Mouse (Mus musculus) kidney, postnatal 10 days (tissue): ENCODE data around the gene Hsh2d.
A peak's percentile ranks its signal among the peaks of the same experiment; 100 is the strongest.

Experiments used
- DNase-seq: peaks from one replicate; pipeline ENCODE4 v3.0.0; 2021; ENCODE audit warnings: mixed read lengths

Hsh2d gene

DNA sequence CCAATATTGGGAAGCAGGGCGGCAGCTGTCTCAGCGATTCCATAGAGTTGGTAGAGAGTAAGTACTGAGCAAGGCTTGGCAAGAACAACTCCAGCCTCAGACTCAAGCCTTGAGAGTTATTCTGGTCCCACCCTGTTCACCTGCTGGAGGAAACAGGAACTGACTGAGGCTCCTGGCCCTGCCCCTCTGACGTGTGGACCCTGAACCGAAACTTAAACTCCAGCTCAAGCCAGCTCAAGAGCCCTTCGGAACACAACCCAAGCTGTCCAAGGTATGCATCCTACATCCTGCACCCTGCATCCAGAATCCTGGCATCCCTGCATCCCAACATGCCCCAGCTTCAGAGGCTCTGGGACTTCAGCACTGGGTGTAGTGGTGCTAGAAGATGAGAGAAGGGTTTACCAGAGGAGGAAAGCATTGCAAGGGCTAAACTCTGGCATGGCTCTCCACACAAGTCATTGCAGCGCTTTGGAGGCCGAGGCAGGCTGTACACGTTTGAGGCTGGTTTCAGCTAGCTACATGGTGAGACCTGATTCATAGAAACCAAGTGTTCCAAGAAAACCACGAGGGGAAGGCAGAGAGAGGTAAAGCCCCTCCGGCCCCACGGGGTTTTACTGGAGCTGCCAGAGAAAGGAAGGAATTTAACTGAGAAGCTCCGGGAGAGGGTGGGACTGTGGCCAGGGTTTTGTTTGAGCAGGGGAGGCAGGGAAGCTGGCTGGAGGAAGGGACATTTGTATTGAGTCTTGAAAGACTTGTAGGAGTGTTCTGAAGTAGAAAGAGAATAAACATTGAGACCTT is at the start of gene Hsh2d:
Gene Hsh2d (plus strand): TSS at position 222 of the 798 bp plus-strand sequence.
- no peak for DNase-seq

DNA sequence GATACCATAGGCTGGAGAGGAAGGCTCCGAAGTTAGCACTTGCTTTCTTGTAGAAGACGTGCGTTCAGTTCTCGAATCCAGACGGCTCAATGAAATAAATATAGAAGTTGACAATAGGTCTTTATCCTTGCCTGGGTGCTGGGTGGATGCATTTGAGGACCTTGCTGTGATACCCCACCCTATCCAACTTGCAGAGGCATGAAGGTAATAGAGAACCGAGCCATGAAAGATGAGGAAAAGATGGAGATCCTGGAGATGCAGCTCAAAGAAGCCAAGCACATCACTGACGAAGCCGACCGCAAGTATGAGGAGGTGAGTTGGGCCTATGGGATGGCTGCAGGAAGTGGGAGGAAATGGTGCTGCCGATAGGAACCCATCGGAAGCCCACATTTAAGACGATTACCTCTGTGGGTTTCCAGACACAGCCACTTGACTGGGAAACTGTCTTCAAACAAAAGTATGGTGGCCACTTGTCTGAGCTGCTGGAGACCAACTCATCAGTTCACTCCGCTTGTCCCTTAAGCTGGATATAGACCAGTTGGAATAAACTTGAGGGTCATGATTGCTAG is 46.1 kb upstream of the Hsh2d start:
- DNase-seq, result no peak

DNA sequence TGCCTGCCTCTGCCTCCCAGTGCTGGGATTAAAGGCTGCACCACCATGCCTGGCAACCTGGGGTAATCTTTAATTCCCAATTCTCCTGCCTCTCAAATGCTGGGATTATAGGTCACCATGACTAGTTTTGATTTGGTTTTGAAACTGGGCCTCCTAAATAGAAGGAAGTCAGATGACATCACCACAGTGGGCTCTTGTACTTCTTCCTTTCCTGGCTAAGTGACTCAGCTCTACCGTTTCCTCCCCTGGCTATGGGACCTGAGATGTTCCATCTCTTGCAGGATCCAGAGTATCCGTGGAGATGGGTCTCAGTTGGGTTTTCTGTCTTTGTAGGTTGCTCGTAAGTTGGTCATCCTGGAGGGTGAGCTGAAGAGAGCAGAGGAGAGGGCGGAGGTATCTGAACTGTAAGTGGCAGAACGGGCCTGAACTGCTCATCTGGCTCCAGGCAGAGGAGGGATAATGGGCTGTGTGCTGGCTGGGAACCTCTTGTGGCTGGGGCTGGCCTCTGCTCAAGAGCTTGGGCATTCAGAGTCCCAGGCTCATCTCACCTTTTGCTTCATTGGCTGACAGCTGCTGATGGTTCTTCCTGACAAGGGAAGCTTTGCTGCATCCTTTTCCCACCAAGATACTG is 45.0 kb upstream of the Hsh2d start:
- no peak for DNase-seq

DNA sequence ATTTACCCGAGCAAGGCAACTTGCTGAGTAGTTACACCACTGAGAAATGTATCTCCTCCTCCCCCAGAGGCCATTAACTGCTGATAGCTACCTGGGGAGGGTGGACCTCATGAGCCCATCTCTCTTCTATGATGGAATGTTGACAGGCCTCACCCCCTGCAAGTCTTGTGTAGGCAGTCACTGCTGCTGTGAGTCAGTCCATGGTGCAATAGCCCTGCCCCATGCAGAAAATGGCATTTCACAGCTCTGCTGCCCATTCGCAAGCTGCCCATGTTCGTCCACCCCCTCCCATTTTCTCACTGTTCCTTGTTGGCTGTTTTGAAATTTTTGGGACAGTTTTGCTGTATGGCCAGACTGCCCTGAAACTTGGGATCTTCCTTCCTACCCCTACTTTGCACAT is 43.9 kb upstream of the Hsh2d start:
- no peak for DNase-seq

DNA sequence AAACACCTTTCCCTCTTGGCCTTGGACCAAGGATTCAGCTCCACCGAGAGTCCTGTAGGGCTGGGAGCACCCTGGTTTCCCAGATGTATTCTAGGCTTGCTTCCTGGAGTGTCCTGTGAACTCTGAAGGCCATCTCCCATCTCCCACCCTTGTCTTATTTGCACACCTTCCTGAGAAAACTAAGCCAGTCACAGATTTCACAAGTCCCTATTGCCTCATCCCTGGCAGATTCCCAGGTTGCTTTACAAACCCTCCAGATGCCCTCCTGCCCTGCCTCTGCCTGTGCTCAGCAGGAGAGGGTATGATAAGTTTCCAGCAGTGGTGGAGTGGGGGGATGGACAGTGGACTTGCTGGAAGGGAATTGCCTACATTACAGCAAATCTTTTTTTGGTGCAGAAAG is 43.4 kb upstream of the Hsh2d start:
- no peak for DNase-seq

DNA sequence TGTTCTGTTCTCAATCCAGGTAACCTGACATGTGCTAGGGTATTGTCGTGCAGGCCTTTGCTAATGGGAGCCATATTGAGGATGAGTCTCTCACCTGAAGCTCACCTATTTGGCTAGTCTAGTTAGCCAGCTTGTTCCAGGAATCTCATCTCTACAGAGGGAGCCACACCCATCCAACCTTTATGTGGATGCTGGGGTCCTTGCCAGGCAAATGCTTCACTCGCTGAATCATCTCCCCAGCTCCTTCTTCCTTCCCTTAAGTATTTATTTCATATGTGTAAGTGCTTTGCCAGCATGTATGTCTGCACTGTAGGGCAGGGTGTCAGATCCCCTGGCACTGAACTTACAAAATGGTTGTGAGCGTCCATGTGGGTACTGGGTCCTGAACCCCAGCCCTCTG is 42.9 kb upstream of the Hsh2d start:
- no peak for DNase-seq

DNA sequence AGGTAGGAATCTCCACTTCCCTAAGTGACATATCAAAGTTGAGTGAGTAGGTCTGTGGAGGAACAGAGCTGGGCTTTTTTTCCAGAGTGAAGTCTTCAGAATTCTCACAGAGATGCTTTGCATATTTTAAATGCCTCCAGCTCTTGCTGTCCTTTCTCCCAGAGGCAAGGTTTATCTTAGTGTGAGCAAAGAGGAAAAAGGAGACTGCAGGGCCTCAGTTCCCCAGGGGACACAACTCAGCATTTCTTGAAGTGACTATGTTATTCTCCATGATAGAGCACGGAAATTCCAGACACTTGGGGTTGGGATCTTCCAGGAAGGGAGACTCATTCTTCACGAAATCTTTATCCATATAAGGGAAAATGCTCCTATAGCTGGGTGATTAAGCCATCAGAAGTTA is 42.2 kb upstream of the Hsh2d start:
- no peak for DNase-seq

DNA sequence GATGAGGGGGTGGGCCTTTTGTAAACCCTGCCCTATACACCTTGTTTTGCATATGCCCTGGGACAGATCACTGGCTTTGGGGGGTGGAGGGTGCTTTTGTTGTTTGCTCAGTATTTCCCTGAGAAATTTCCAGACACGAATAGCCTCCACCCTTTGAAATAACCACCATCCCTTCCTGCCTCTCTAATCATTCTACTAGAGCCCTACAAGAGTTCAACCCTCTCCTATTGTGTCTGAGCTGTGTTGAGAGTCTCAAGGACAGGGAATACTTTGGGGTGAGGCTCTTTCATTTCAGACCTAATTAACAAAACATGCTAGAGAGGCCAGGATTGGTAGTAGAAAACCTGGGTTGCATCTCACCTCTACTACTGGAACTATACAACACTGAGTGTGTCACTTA is 40.4 kb upstream of the Hsh2d start:
- no peak for DNase-seq

DNA sequence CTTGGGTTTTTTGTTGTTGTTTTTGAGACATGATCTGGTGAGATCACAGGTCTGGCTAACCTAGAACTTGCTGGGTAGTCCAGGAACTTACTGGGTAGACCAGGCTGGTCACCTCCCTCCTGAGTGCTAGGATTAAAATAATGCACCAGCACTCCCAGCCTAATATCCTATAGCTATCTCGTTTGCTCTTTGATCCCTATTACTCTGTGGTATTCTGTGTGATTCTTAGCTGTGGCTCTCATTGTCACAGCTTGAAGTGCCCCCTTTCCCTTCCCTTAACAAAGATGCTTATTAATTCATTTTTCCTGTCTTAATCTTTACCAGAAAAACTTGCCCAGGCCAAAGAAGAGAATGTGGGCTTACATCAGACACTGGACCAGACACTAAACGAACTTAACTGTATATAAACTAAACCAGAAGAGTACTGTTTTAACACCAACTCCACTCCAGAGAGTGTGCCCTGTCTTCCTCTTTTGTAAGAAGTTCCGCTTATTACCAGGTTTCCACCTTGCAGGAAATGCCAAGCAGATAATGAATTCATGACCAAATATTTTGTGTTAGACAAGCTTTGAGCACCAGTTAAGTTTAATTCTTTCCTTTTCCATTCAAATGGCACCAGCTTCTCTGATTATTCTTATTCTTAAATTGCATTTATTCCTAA is 37.9 kb upstream of the Hsh2d start:
- no peak for DNase-seq

DNA sequence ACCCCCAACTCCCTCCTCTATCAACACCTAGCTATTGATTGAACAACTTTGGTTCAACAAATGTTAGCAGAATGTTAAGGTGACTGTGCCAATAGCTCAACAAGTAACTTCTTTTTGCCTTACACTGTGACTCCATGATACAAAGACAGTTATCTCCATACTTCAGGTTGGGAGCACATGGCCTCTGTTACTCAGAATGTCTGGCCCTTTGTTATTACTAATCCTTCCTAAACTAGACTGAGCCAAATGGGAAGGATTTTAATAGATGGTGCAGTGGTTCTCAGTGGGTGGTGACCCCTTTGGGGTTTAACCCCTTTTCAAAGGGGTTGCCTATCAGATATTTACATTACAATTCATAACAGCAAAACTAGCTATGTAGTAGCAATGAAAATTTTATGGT is 36.1 kb upstream of the Hsh2d start:
- no peak for DNase-seq

DNA sequence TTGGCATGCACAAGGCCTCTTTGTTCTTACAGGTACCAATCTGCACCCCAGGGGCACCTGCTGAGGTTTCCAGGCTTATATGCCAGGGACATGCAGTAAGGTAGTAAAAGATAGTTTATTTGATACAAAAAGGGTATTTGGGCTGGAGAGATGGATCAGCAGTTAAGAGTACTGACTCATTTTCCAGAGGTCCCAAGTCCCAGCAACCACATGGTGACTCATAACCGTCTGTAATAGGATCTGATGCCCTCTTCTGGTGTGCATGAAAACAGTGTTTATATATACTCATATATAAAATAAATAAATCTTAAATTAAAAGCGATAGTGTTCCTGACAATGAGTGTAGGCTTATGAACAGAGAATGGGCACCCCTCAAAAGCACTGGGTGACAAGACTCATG is 31.3 kb upstream of the Hsh2d start:
- DNase-seq, result no peak

DNA sequence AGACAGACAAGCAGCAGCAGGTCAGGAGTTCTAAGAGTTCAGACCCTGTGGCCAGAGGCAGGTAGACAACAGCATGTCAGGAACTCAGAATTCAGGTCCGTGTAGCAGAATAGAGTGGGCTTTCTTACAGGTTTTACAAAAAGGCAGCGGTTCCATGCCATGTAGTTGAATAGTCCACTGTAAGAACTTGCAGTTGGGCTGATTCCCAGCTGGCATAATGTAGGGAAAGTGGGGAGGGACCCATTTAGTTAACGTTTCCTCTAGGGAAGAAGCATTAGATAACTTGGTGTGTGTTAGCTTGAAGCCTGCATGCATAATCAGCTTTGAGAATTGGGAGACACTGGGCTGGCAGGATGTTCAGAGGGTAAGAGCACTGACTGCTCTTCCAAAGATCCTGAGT is 30.7 kb upstream of the Hsh2d start:
- no peak for DNase-seq

DNA sequence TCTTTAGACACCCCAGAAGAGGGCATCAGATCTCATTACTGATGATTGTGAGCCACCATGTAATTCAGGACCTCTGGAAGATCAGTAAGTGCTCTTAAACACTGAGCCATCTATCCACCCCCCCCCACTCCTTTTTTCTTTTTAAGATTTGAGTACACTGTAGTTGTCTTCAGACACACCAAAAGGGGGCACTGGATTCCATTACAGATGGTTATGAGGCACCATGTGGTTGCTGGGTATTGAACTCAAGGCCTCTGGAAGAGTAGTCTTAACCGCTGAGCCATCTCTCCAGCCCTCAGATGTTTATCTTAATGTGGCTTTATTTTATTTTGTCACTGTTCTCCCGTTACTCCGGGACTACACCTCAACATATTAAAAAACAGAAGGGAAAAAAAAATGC is 29.4 kb upstream of the Hsh2d start:
- DNase-seq, result no peak

DNA sequence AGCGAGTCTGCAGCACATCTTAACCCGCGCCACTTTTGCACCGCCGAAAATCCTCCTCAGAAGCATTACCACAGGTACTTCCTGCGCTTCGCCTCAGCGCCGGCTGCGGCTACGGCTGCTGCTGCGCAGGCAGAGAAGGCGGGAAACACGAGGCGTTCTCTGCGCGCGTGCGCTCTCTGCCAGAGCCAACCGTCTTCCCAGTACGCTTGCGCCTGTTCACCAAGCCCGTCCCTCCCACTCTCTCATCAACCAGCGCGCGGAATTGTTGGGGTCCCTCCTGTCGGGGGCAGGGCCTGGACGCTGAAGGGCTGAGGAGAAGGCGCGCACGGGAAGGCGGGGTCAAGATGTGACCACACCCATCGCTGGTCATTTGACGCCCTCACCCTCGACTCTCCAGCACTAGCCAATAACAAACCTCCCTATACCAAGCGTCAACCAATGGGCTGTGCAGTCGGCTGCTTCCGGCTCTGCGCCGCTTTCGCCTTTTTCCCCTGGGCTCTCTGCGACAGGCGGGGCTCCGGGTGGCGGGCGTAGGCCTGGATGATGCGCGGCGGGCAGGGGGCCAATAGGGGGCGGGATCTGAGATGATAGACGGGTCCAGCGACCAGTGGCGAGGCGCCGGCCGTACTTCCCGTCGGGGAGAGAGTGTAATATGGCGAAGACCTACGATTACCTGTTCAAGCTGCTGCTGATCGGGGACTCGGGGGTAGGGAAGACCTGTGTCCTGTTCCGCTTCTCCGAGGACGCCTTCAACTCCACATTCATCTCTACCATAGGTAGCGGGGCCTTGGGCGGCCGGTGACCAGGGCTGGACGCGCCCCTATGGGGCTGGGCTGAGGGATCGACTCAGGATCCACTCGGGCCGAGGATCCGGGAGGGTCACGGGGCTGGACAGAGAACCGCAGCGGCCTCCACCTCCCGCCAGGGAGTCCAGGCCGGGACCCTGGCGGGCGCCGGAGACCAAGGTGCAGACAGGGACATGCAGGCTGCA is 28.4 kb upstream of the Hsh2d start, which contains the start of gene Rab8a:
Gene Rab8a (plus strand): TSS at position 494 of the 991 bp plus-strand sequence.
- DNase-seq, result peak; percentile 100

DNA sequence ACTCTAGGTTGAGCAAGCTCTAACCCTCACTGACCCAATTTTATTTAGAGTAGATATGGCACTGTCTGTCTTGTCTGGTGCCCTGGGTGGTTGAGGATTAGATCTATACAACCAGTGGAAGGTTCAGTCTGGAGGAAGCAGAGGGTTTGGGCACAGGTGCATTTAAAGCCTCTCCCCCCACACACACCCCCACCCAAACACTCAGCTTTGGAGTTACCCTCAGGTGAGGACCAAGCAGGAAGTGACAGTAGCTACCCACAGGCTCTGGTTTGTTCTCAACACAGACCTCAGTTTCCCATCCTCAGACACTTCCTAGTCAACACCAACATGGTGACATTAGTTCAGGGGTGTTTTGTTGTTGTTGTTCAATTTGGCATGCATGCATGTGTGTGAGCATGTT is 26.6 kb upstream of the Hsh2d start:
- no peak for DNase-seq

DNA sequence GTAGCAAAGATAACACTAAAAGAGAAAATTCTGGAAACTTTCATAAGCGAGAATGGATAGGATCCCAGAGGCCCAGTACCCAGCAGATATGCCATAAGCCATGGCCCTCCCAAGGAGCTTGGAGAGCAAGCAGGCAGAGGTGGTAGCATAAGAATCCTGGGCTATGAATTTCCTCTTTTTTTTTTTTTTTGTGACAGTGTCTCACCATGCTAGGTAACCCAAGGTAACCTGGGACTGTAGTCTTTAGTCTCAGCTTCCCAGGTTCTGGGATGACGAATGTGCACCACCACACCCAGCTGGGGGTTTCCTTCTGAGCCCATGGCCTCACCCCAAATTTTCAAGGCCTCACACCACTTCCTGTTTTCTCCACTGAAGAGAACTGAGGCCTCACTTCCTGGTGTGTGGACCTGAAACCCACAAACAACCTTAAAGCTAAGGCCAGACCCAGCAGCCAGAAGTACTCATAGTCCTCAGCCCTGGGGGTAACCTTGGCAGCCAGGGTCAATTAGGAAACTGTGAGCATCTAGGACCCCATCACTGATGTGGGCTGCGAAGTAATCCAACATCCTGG is 20.3 kb upstream of the Hsh2d start:
- no peak for DNase-seq

DNA sequence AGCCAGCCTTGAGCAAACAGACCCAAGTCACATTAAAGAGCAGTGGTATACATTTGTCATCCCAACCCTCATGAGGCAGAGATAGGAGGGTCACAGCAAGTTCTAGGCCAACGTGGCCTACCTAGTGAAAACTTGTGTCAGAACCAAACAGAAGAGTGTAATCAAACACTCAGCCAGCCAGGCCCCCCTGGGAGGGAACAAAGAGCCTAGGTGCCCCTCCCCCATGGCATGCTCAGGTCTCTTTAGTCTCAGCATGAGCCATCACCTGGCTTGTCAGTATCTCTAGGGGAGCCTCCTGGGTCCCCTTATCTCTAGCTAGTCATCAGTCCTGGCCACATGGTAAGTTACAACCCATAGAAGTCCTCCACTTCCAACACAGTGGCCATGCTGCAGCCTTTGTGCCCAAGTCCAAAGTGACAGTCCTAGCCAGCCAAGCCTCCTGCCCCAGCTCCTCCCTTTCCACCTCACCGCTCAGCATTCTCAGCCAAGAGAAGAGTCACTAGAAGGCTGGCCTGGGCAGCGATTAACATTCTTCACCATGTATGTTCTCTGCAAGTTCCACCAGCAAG is 19.7 kb upstream of the Hsh2d start:
- DNase-seq, result peak; percentile 45

DNA sequence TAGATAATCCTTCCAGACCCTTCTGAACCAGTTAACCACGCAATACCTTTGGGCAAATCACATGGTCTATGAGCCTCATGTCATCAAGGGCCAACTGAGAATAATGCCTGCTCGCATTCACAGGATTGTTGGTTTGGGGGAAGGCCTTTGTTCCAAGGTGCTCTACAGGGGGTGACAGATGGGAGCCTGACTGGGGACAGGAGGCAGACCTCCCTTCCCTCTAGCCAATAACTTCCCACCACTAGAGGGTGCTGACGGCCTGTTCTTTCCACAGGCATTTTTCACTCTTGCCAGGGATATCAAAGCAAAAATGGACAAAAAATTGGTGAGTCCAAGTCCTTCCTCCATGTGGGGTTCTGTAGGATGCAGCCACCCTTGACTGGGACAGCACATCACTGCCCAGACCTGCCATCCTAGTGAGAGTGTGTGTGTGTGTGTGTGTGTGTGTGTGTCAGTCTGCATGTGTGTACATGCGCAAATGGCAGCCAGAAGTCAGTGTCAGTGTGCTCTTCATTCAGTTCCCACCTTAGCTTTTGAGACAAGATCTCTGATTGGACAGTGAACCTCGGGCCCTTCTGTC is 12.0 kb upstream of the Hsh2d start:
- peak; percentile 88 for DNase-seq

DNA sequence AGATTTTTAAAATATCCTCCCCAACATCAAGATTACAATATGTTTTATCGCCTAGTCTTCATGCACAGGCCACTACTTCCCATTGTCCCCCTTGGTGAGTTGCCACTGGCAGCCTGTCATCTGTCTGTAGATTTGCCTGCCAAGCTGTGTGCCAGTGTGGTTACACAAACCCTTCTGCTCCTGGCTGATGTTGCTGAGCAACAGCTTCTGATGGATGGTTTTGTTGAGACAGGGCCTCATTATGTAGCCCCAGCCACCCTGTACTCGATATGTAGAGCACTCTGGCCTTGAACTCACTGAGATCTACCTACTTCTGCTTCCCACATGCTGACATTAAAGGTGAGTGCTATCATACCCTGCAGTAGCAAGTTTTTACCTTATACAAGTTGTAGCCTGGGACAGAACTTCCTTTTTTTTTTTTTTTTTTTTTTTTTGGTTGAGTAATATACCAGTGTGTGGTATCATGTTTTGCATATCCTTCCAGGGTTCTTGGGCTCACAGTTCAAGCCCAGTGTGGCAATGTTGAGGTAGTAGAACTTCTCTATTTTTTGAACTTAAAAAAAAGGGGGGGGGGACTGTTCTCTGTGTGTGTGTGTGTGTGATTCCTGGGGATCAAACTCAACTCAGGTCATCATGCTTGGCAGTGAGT is 5.8 kb upstream of the Hsh2d start:
- no peak for DNase-seq

DNA sequence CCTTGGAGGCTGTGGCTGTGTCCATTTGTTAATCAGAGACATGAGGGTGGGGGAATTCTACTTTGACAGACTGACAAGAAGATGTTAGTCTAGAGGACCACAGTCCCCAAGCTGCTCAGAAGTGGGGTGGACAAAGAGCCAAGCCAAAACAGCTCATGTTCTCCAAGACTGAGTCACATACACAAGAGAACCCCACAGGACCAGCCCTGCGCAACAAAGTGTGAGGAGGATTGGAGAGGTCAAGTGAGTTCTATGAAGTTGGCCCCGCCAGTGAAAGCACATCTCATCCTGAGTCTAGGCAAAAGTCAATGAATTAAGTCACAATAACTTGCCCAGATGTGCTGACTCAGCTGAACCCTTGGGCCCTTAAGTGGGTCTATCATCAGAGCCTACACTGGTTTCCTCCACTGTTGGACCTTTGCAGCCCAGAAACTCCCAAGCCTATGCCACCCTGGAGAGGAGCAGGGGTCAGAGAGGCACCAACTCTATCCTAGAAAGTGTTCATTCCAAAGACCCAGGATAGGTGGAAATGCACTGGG is 1.6 kb upstream of the Hsh2d start:
- DNase-seq, result no peak

DNA sequence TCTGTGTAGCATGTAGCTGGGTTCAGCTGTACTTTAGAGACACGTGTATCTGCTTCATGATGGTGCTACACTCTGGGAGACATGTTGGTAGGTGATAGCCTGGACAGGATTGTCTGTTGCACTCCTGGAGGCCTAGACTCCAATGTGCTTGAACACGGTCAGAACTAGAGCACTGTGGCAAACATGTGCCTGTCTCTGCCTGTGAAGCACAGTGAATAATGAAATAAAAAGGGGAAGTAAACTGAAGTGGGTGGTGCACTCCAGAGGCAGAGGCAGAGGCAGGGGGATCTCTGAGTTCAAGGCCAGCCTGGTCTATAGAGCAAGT is 739 bp downstream of the Hsh2d start:
- no peak for DNase-seq
